Mouse (Mus musculus) forebrain, embryonic 13.5 days (tissue): Measurements from ENCODE around the gene Xrcc6. TPM values are rescaled to one million over a fixed set of nuclear protein-coding genes. Genes with fewer than 3 reads are reported as not detected.

ENCODE experiments used
- ATAC-seq: fragments of 200-750 bp; cut with Nextera tagmentation; 2 replicates; pipeline ENCODE4 v1.8.0; 2017
- H3K27ac ChIP-seq: fragments of 300-500 bp; sonication (generic); 2 replicates; pipeline ENCODE4 v1.5.1; 2015; ENCODE audit warnings: inconsistent platforms, mild to moderate bottlenecking, moderate library complexity
- H3K27me3 ChIP-seq: fragments of 300-500 bp; sonication (generic); 2 replicates; pipeline ENCODE4 v1.6.1; 2015; ENCODE audit warnings: mild to moderate bottlenecking, inconsistent platforms
- H3K36me3 ChIP-seq: fragments of 300-500 bp; sonication (generic); 2 replicates; pipeline ENCODE4 v1.6.1; 2015; ENCODE audit warnings: mild to moderate bottlenecking, inconsistent platforms; ENCODE audit not compliant: poor library complexity, severe bottlenecking
- H3K4me1 ChIP-seq: fragments of 300-500 bp; sonication (generic); 2 replicates; pipeline ENCODE4 v1.6.1; 2015; ENCODE audit warnings: inconsistent platforms
- H3K4me2 ChIP-seq: fragments of 300-500 bp; sonication (generic); 2 replicates; pipeline ENCODE4 v1.6.1; 2015; ENCODE audit warnings: inconsistent platforms, mild to moderate bottlenecking, moderate library complexity
- H3K4me3 ChIP-seq: fragments of 300-500 bp; sonication (generic); 2 replicates; pipeline ENCODE4 v1.5.1; 2015; ENCODE audit warnings: mild to moderate bottlenecking, inconsistent platforms
- H3K9ac ChIP-seq: fragments of 300-500 bp; sonication (generic); 2 replicates; pipeline ENCODE4 v1.6.1; 2015; ENCODE audit warnings: mild to moderate bottlenecking, inconsistent platforms
- H3K9me3 ChIP-seq: fragments of 300-500 bp; sonication (generic); replicated peaks from 2 replicates; pipeline ENCODE4 v1.6.1; 2016; ENCODE audit warnings: inconsistent platforms
- WGBS: fragments of 180-500 bp; shearing (Covaris S2); methylation state at CpG from one replicate; pipeline ENCODE4 v1.1.7; 2015; 5-methylcytosine and 5-hydroxymethylcytosine counted together
- polyA plus RNA-seq: library from polyadenylated mRNA; unstranded; fragments of >200 nt; fragmentation: Nextera tagmentation; extraction: Ambion mirVana; gene quantifications from 2 replicates; pipeline ENCODE4 v1.2.1, GENCODE M21; 2015

Xrcc6 gene
- polyA plus RNA-seq, 1 experiment from 2014 or later: 59.9 TPM

- no peak for ATAC-seq
- no peak overlapping the region for H3K4me2 ChIP-seq
Measured at GRCm38 (mm10) chr15:81954151-81954583, 33.5 kb upstream of the Xrcc6 start.

GRCm38 (mm10) chr15:81954716-81955115 lies 32.9 kb upstream of the Xrcc6 start:
- Histone ChIP-seq H3K36me3 (peaks cover 56% of the 10 kb centered on the region), H3K4me3 (no peak overlapping the region), H3K4me1 (peaks cover 8% of the 10 kb centered on the region; the same call in 1 of the 2 replicates), H3K27me3 (no peaks in the 10 kb centered on the region), H3K9ac (no peak overlapping the region), H3K4me2 (no peak overlapping the region), H3K9me3 (no peaks in the 10 kb centered on the region), H3K27ac (no peak overlapping the region)
- no peak for ATAC-seq
- 91% methylated on average over 6 of the region's 6 CpGs for WGBS

More at GRCm38 (mm10) chr15:81954151-81954583, 33.5 kb upstream of the Xrcc6 start:
- H3K4me3 ChIP-seq: no peak overlapping the region
- 95% methylated on average over 9 of the region's 9 CpGs for WGBS
- no peak overlapping the region for H3K9ac ChIP-seq
- peaks cover 61% of the 10 kb centered on the region for H3K36me3 ChIP-seq
- H3K27ac ChIP-seq: no peak overlapping the region
- peaks cover 4% of the 10 kb centered on the region; the same call in 1 of the 2 replicates for H3K4me1 ChIP-seq
- no peaks in the 10 kb centered on the region for H3K27me3 ChIP-seq
- H3K9me3 ChIP-seq: no peaks in the 10 kb centered on the region

- H3K27ac ChIP-seq: no peak overlapping the region
- no peak overlapping the region for H3K4me2 ChIP-seq
- H3K36me3 ChIP-seq: peaks cover 49% of the 10 kb centered on the region
- no peaks in the 10 kb centered on the region for H3K9me3 ChIP-seq
- H3K9ac ChIP-seq: no peak overlapping the region
- H3K4me1 ChIP-seq: peaks cover 14% of the 10 kb centered on the region
- 95% methylated on average over 15 of the region's 15 CpGs for WGBS
- ATAC-seq: no peak
- H3K4me3 ChIP-seq: no peak overlapping the region
- no peaks in the 10 kb centered on the region for H3K27me3 ChIP-seq
Measured at GRCm38 (mm10) chr15:81955414-81955813, 32.2 kb upstream of the Xrcc6 start.

GRCm38 (mm10) chr15:81956457-81956856 lies 31.2 kb upstream of the Xrcc6 start:
- no peak for ATAC-seq
- Histone ChIP-seq H3K4me1 (peaks cover 18% of the 10 kb centered on the region), H3K27ac (no peak overlapping the region), H3K36me3 (peaks cover 38% of the 10 kb centered on the region), H3K4me2 (no peak overlapping the region), H3K9me3 (no peaks in the 10 kb centered on the region), H3K4me3 (no peak overlapping the region), H3K9ac (no peak overlapping the region), H3K27me3 (no peaks in the 10 kb centered on the region)
- WGBS: 51% methylated on average over 8 of the region's 8 CpGs

- H3K4me1 ChIP-seq: peaks cover 18% of the 10 kb centered on the region
- no peak overlapping the region for H3K9ac ChIP-seq
- H3K4me2 ChIP-seq: no peak overlapping the region
- peaks cover 29% of the 10 kb centered on the region for H3K36me3 ChIP-seq
- WGBS: 90% methylated on average over 11 of the region's 11 CpGs
- H3K27ac ChIP-seq: no peak overlapping the region
- no peaks in the 10 kb centered on the region for H3K9me3 ChIP-seq
- no peaks in the 10 kb centered on the region for H3K27me3 ChIP-seq
- H3K4me3 ChIP-seq: no peak overlapping the region
- ATAC-seq: no peak
Measured at GRCm38 (mm10) chr15:81957598-81957997, 30.0 kb upstream of the Xrcc6 start.

- no peak overlapping the region for H3K9ac ChIP-seq
- 93% methylated on average over 3 of the region's 3 CpGs for WGBS
- H3K4me1 ChIP-seq: peaks cover 18% of the 10 kb centered on the region
- no peak for ATAC-seq
- no peak overlapping the region for H3K4me2 ChIP-seq
- H3K36me3 ChIP-seq: peaks cover 22% of the 10 kb centered on the region
- no peak overlapping the region for H3K4me3 ChIP-seq
- no peaks in the 10 kb centered on the region for H3K27me3 ChIP-seq
- H3K9me3 ChIP-seq: no peaks in the 10 kb centered on the region
- H3K27ac ChIP-seq: no peak overlapping the region
Measured at GRCm38 (mm10) chr15:81958906-81959305, 28.7 kb upstream of the Xrcc6 start.

GRCm38 (mm10) chr15:81960171-81961077 lies 27.2 kb upstream of the Xrcc6 start, which contains the start of gene Pmm1:
TSS of gene Pmm1 (minus strand) at chr15:81960930.
- H3K9ac ChIP-seq: peak within 1 kb of the TSS; percentile 78
- peak within 1 kb of the TSS; percentile 98 for H3K4me2 ChIP-seq
- under 1% methylated on average over 64 of the region's 77 CpGs for WGBS
- no peaks in the 10 kb centered on the region for H3K9me3 ChIP-seq
- peak within 1 kb of the TSS; percentile 91 for H3K27ac ChIP-seq
- H3K36me3 ChIP-seq: peaks cover 7% of the 10 kb centered on the region
- H3K4me1 ChIP-seq: peaks cover 18% of the 10 kb centered on the region
- H3K4me3 ChIP-seq: peak within 1 kb of the TSS; percentile 65
- ATAC-seq: peak; percentile 97
- no peaks in the 10 kb centered on the region for H3K27me3 ChIP-seq

- peak overlapping the region; percentile 98 for H3K4me2 ChIP-seq
- peak overlapping the region; percentile 65 for H3K4me3 ChIP-seq
- peak overlapping the region; percentile 39; the same call in 1 of the 2 replicates for H3K9ac ChIP-seq
- H3K36me3 ChIP-seq: 0 out of 2 replicates have a peak, but pooled peaks cover 1% of the 10 kb centered on the region
- no peak overlapping the region for H3K27ac ChIP-seq
- no peaks in the 10 kb centered on the region for H3K9me3 ChIP-seq
- no peaks in the 10 kb centered on the region for H3K27me3 ChIP-seq
- ATAC-seq: peak; percentile 44; the same call in 1 of the 2 replicates
- peaks cover 18% of the 10 kb centered on the region for H3K4me1 ChIP-seq
- WGBS: 3% methylated on average over 6 of the region's 8 CpGs
Measured at GRCm38 (mm10) chr15:81961078-81961451, 26.6 kb upstream of the Xrcc6 start.

GRCm38 (mm10) chr15:81964262-81964661 lies 23.4 kb upstream of the Xrcc6 start:
- H3K9ac ChIP-seq: no peak overlapping the region
- H3K27ac ChIP-seq: no peak overlapping the region
- 78% methylated on average over 1 of the region's 1 CpGs for WGBS
- ATAC-seq: no peak
- H3K4me1 ChIP-seq: peaks cover 13% of the 10 kb centered on the region
- no peaks in the 10 kb centered on the region for H3K36me3 ChIP-seq
- H3K27me3 ChIP-seq: no peaks in the 10 kb centered on the region
- H3K4me3 ChIP-seq: no peak overlapping the region
- no peaks in the 10 kb centered on the region for H3K9me3 ChIP-seq
- H3K4me2 ChIP-seq: no peak overlapping the region

- Histone ChIP-seq H3K4me1 (peaks cover 7% of the 10 kb centered on the region), H3K27ac (no peak overlapping the region), H3K9ac (no peak overlapping the region), H3K4me2 (no peak overlapping the region), H3K9me3 (no peaks in the 10 kb centered on the region), H3K27me3 (no peaks in the 10 kb centered on the region), H3K4me3 (no peak overlapping the region), H3K36me3 (no peaks in the 10 kb centered on the region)
- 55% methylated on average over 4 of the region's 4 CpGs for WGBS
- ATAC-seq: no peak
Measured at GRCm38 (mm10) chr15:81964980-81965545, 22.6 kb upstream of the Xrcc6 start.

GRCm38 (mm10) chr15:81966062-81966829 lies 21.4 kb upstream of the Xrcc6 start:
- Histone ChIP-seq H3K27me3 (no peaks in the 10 kb centered on the region), H3K4me3 (no peak overlapping the region), H3K27ac (no peak overlapping the region), H3K9ac (no peak overlapping the region), H3K4me1 (peaks cover under 1% of the 10 kb centered on the region; the same call in 1 of the 2 replicates), H3K4me2 (no peak overlapping the region), H3K9me3 (no peaks in the 10 kb centered on the region), H3K36me3 (no peaks in the 10 kb centered on the region)
- WGBS: 91% methylated on average over 11 of the region's 14 CpGs
- ATAC-seq: no peak
